Mouse (Mus musculus) myocyte (in vitro differentiated cells): ENCODE results near the gene Ppip5k1.

ENCODE experiments used
- MAX ChIP-seq: IDR thresholded peaks from one replicate; pipeline ENCODE4 v1.6.1; 2011; ENCODE audit warnings: low read depth, mild to moderate bottlenecking, control low read depth
- MYOD1 ChIP-seq, 3 experiments: IDR thresholded peaks; one replicate each; pipeline ENCODE4 v1.6.1; 2011; ENCODE audit warnings: control low read depth in 2 of 3, low read depth in 2 of 3, mild to moderate bottlenecking in 2 of 3, moderate library complexity in 1 of 3; ENCODE audit not compliant: insufficient read length in 2 of 3, control insufficient read depth in 1 of 3
- MYOG ChIP-seq, 3 experiments: IDR thresholded peaks; one replicate each; pipeline ENCODE4 v1.6.1; 2011; ENCODE audit warnings: control low read depth in 2 of 3, low read depth in 2 of 3, mild to moderate bottlenecking in 2 of 3; ENCODE audit not compliant: insufficient read length in 2 of 3, control insufficient read depth in 1 of 3, insufficient read depth in 1 of 3
- POLR2A ChIP-seq: IDR thresholded peaks from one replicate; pipeline ENCODE4 v1.6.1; 2011; ENCODE audit warnings: low read depth, mild to moderate bottlenecking, control low read depth, moderate library complexity; ENCODE audit not compliant: insufficient read length

- TF ChIP-seq MYOD1 (IDR thresholded peaks at IDR 0.05; ENCODE audit: control insufficient read depth in 1 of 3, insufficient read length in 2 of 3, low read depth in 2 of 3): no peak
- no peak for TF ChIP-seq MAX
- TF ChIP-seq POLR2A: no peak
- TF ChIP-seq MYOG (IDR thresholded peaks at IDR 0.05; ENCODE audit: control insufficient read depth in 1 of 3, insufficient read depth in 1 of 3, insufficient read length in 2 of 3, low read depth in 2 of 3): no peak
These were observed 19.6 kb upstream of the Ppip5k1 start for GRCm38 (mm10) chr2:121374766-121375165.
